ENCODE assay signal across 8 mouse cellular contexts in the genomic region with DNA sequence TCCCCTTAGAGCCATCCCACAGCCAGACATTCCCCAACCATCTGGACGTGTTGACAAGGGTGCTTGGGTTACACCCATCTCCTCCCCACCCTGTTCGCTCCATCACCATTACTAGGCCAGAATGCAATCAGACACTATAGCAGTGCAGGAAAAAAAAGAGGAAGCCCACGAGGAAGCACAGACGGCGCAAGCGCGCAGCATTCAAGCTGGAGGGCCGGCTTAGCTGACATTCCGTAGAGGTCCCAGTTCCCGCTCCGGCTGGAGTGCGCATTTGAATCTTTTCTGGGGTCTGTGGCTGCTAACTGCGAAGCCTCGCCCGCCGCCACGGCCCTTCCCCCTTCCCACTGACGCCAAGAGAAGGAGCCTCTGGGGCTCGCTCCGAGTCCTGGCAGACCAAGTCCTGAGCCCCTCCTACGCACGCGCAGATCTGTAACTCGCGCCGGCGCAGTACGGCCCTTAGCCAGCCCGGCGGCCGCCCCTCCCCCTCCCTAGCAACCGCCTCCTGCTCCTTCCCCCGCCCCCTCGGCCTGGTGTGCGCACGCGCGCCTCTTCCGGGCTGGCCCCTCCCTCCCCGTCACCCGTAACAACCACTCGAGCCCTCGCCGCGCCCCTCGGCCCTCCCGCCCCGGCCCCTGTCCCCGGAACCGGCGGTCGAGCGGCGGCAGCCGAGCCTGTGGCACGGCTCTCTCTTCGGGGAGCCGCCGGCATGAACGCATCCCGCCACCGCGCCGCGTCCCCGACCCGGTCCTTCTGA. TPM values are rescaled to one million over a fixed set of nuclear protein-coding genes. Genes with fewer than 3 reads are reported as not detected.
A peak's percentile ranks its signal among the peaks of the same experiment; 100 is the strongest.
DNase-seq lines count a peak whose midpoint lies in the region; ATAC-seq lines count a peak whose summit lies in the region.

A gene (plus strand): TSS at position 577 of the 754 bp plus-strand sequence.

- H3K9ac ChIP-seq in hindbrain, embryonic 11.5 days (ENCODE audit: low read depth, low read length) = peak within 1 kb of the TSS; percentile 75

- H3K4me1 ChIP-seq in hindbrain, embryonic 11.5 days (replicated peaks; ENCODE audit: control insufficient read depth, insufficient read depth, low read length) = peaks cover 8% of the 10 kb centered on the region; the same call in 1 of the 2 replicates

- H3K27ac ChIP-seq in hindbrain, embryonic 11.5 days (ENCODE audit: low read depth, low read length) = peak within 1 kb of the TSS; percentile 96

- peak; percentile 95 for DNase-seq in MN1 (ENCODE audit: low spot score)
- peak; percentile 99 for DNase-seq in cerebellum, adult 9-10 months
- peak; percentile 96 to 99 for DNase-seq in frontal cortex, adult 2 months (ENCODE audit: extremely low spot score in 1 of 2, low spot score in 1 of 2)
- peak; percentile 100 for DNase-seq in hindbrain, embryonic 11.5 days (ENCODE audit: low spot score)
- DNase-seq in layer of hippocampus, postnatal 10 days (ENCODE audit: low spot score in 2 of 2) = peak; percentile 99 to 100
- DNase-seq in lung, postnatal 10 days = peak; percentile 99
- DNase-seq in ovary, postnatal 36 days (ENCODE audit: low spot score) = peak; percentile 100
- DNase-seq in thymus, postnatal 25 days = peak; percentile 99

- under 1% methylated on average over 42 of the region's 67 CpGs for WGBS in hindbrain, embryonic 11.5 days

- no peaks in the 10 kb centered on the region for H3K9me3 ChIP-seq in hindbrain, embryonic 11.5 days (ENCODE audit: control insufficient read depth, low read length)

- H3K4me3 ChIP-seq in hindbrain, embryonic 11.5 days (ENCODE audit: low read depth, low read length) = peak within 1 kb of the TSS; percentile 70

- no peaks in the 10 kb centered on the region for H3K27me3 ChIP-seq in hindbrain, embryonic 11.5 days (ENCODE audit: control insufficient read depth, insufficient read depth, low read length)

- H3K36me3 ChIP-seq in hindbrain, embryonic 11.5 days (ENCODE audit: control insufficient read depth, insufficient read depth, low read length) = no peaks in the 10 kb centered on the region

- peak within 1 kb of the TSS; percentile 62 for H3K4me2 ChIP-seq in hindbrain, embryonic 11.5 days (replicated peaks; ENCODE audit: low read depth, low read length)

- peak; percentile 95 for ATAC-seq in hindbrain, embryonic 11.5 days (ENCODE audit: low FRiP score)

RNA-seq across cellular contexts. Expression of the gene that starts here (rescaled TPM):
- polyA plus RNA-seq in frontal cortex, adult 2 months (2012; rRNA removed) = 214 and 229 TPM in 2 replicates
- 36.7 and 36.9 TPM in 2 replicates for polyA plus RNA-seq in hindbrain, embryonic 11.5 days (2014; fragmentation: Nextera tagmentation; extraction: Ambion mirVana)
- total RNA-seq in layer of hippocampus, postnatal 10 days (2021) = 100 to 1,000 TPM; 151 to 152 TPM

Comparison
In these comparisons a context has a peak if more than half of its experiments do, and no peak if none do; other contexts are left out.
1. Peak in every context shown above with its lines: DNase-seq, ATAC-seq, H3K4me3 ChIP-seq and H3K27ac ChIP-seq.